Mouse (Mus musculus) left cerebral cortex, postnatal 14 days (tissue): ENCODE measurements around the gene Gdap1l1. TPM values are rescaled to one million over a fixed set of nuclear protein-coding genes. Genes with fewer than 3 reads are reported as not detected.

Experiments used
- DNase-seq, 2 experiments: peaks; one replicate each; pipeline ENCODE4 v3.0.0; 2021 to 2022; ENCODE audit warnings: low spot score in 2 of 2, mixed read lengths in 1 of 2
- intact Hi-C: fragments of 180-260 bp; cut with DNase I; formaldehyde crosslinking; loops from one replicate; pipeline ENCODE4 v1.15.1; 2025
- total RNA-seq, 2 experiments: library from RNA; stranded (reverse); gene quantifications; 2 replicates each; pipeline ENCODE4 v1.2.3; 2021

Gdap1l1 gene
- total RNA-seq, 2 experiments from 2014 or later, result 83.4 to 91.7 TPM

DNA sequence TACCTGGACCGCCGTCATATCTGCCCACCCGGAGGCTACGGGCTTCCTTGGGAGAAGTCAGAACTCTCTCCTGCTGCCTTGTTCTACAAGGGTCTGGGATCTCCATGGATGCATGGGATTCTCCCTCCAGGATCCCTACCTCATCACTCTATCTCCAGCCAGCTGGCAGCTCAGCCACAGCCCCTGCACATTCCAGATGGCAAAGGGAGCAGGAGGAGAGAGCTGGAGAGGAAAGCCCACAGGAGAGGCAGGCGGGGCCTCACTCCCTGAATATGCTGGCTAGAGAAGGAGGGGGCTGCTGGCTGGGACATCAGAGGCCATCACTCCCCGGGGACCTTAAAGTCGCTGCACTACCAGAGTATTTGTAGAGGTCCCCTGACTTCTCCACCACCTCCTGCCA, 53.1 kb downstream of the Gdap1l1 start:
- intact Hi-C loops, result no loop called here
- peak; percentile 19 to 34 for DNase-seq

DNA sequence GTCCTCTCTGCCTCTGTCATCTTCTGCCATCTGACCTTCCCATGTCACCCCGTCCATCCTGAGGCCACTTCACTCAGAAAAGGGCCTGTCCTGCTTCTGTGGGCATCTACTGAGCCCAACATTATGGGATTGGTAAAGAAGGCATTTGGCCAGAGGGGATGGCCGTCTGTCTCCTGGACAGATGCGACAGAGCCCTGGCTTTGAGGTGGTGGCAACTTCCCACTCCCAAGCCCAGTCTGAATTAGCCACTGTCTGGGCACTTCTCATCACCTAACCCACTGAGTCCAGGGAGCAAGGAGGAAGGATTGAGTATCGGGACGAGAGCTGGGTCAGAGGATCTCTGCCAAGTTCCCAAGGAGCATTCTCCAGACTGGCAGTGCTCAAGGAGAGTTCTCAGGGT, 53.7 kb downstream of the Gdap1l1 start, which contains the start of gene R3hdml:
Gene R3hdml (plus strand): TSS at position 301 of the 400 bp plus-strand sequence.
- intact Hi-C loops, result no loop called here
- DNase-seq, result no peak

DNA sequence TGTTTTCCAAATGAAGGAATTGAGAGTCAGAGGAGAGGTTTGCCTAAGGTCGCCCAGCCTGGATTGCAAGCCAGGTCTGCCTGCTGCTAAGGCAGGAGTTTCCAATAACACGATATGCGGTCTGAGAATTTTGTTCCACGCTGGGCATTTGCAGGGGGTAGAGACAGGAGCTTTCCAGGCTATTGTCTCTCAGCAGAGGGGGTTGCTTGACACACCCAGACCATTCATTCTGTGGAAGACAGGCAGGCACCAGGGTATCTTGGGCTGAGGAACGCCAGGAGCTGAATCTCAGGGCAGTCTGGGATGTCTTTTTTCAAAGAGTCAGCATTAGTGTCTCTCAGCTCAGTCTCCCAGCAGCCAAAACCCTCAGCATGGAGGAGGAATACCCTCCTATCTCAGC, 54.8 kb downstream of the Gdap1l1 start:
- no peak for DNase-seq
- intact Hi-C loops, result no loop called here

DNA sequence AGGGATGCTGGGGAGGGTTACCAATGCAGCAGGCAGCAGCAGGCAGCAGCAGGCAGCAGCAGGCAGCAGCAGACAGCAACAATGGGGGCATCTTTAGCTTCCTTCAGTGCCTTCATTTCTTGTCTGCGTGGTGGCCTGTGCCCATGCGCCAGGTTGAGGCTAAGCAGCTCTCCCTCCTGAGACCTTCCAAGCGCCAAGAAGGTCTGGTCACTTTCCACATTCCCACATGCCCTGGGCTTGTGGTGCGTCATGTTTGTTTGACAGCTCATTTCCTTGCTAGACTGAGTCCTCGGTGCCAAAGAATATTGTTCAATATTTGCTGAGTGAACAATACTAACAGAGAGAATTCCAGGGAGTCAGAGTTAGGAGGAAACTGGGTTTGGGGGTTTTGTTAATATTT, 55.7 kb downstream of the Gdap1l1 start:
- intact Hi-C loops, result no loop called here
- DNase-seq, result no peak

DNA sequence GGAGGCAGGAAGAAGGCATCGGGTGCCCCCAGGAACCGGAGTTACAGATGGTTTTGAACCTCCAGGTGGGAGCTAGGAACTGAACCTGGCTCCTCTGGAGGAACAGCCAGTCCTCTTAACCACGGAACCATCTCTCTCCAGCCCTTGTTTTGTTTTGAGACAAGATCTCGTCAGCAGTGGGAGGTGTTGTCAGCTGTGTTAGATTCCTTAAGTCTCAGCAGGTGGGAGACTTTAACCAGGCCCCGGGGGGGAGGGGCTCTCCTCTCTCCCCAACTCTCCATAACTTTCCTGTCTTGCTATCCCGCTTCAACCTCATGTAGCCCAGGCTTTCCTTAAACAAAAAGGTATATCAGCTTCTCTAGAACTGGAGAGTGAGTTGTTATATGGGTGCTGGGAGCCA, 56.2 kb downstream of the Gdap1l1 start:
- DNase-seq, result no peak
- intact Hi-C loops, result no loop called here

DNA sequence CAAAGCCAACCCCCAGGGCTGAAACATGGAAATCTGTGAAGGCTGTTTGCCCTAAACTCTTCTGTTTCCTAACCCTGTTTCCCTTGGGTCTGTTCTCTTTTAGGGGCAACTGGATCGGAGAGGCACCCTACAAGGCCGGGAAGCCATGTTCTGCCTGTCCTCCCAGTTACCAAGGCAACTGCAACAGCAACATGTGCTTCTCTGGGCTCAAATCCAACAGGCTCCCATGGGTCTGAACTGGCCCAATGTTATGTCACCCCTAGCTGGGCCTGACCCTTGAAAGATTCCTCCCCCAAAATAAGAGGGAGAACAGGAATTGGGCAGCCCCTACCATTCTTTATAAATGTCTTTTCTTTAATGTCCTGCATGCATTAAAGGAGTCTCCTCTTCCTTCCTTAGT, 63.9 kb downstream of the Gdap1l1 start:
- no peak for DNase-seq

DNA sequence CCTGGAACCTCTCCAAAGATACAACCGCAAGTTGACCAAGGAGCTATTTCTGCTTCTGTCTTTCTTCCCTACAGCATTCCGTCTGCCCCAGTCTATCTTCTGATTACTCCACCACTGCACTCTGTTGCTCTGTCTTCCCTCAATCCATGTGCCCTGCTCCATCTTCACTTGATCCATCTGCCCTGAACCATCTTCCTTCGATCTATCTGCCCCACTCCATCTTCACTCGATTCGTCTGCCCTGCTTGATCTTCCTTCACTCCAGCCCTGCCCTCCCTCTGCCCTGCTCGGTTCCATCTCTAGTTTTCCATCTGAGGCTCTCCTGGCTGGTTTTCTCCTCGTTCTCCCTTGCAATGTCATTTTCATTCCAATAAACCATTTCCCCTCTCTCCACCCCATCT, 64.9 kb downstream of the Gdap1l1 start:
- intact Hi-C loops, result no loop called here
- no peak for DNase-seq

More for the DNA sequence above, 63.9 kb downstream of the Gdap1l1 start:
- intact Hi-C loops, result no loop called here

Other genes with a start within 250 kb of the Gdap1l1 start
- gene Tox2, start 235.4 kb upstream of the Gdap1l1 start, total RNA-seq, result 10 to 100 TPM; 22.0 to 27.4 TPM
- under 1 TPM; 0.51 to 0.72 TPM for gene Jph2, start 40.5 kb upstream of the Gdap1l1 start, total RNA-seq
- gene Oser1, start 13.8 kb upstream of the Gdap1l1 start, total RNA-seq, result 10 to 100 TPM; 20.5 to 21.4 TPM
- 10 to 100 TPM; 18.8 to 18.9 TPM for gene Fitm2, start 34.2 kb downstream of the Gdap1l1 start, total RNA-seq
- gene R3hdml, start 53.8 kb downstream of the Gdap1l1 start, total RNA-seq, result not detected
- gene Hnf4a, start 68.3 kb downstream of the Gdap1l1 start, total RNA-seq, result not detected
- gene Ttpal, start 163.8 kb downstream of the Gdap1l1 start, total RNA-seq, result 10 to 100 TPM; 66.7 to 70.6 TPM
- gene Serinc3, start 206.7 kb downstream of the Gdap1l1 start, total RNA-seq, result 100 to 1,000 TPM; 221 to 248 TPM
- gene Pkig, start 219.9 kb downstream of the Gdap1l1 start, total RNA-seq, result 100 to 1,000 TPM; 101 to 114 TPM